Mouse (Mus musculus) c-Kit-negative CD71-positive TER-119-positive erythroid progenitor cells, embryonic 14.5 days (primary cell): ENCODE measurements around the gene Slc25a23.
A peak's percentile ranks its signal among the peaks of the same experiment; 100 is the strongest.

Experiments
- DNase-seq: peaks from one replicate; pipeline ENCODE4 v3.0.0-alpha.2; 2013; ENCODE audit warnings: low read depth, low spot score

Gene Slc25a23

DNA sequence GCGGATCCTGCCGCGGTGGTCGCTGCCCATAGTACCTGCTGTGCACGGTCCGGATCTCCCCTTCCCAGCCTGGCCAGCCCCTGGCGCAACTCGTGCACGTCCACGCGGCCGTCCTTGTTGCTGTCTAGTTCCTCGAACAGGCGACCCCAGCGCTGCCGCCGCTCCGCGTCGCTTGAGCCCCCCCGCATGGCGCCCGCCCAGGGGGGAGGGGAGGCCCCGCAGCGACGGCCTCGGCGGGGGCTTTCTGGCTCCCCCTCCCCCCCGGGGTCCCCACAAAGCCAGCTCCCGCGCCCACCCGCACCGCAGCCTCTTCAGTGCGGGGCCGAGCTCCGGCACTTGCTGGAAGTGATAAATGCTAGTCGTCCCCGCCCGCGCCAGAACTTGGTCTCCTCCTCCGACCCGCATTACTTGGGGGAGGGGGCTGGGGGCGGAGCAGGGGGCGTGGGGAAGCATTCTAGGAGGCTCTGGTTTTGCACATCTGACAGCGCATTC lies at the start of gene Slc25a23:
TSS of gene Slc25a23 (minus strand) at position 378 of the 492 bp plus-strand sequence.
- no peak for DNase-seq

GRCm38 (mm10) chr17:57108666-57109171 lies 49.1 kb upstream of the Slc25a23 start:
- DNase-seq: no peak

DNA sequence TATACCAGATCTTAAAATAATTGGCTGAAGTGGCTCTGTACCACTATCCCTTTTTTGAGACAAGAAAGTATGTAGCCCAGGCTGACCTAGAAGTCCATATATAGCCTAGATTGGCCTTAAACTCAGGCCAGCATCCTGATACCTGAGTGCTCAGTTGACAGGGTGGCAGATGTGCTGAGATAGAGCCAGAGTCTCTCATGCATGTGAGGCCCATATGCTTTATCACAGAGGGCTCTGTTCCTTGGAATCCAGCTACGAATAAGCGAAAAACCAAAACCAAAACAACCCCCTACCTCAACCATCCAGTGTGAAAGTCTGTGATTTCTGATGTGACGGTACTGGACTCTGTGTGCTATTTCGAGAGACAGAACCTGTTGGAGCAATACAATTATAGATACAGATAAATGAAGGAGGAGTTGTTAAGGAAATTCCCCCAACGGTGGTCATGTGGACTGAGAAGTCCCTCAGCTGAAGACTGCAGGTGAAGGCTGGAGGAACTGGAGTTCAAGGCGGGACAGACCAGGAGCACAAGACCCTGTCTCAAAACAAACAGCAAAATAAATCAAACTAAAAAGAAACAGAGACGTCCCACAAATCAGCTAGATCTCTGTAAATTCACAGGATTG lies 48.5 kb upstream of the Slc25a23 start:
- DNase-seq: no peak

- DNase-seq: no peak
Observed at GRCm38 (mm10) chr17:57107064-57107463, 47.4 kb upstream of the Slc25a23 start.

DNA sequence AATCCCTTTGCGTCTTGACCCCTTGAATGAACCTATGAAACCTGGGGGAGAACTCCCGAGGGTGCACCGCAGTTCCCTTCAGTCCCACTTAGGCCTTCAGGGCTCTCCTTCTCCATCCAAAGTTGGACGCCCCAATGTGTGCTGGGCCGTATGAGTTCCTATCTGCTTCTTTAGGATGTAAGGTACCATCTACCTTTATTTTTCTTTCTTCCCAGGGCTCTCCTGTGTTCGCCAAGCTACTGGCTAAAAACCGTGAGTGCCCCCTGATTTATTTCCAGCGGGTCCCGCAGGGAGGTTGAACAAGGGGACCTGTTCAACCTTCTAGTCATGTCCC lies 46.3 kb upstream of the Slc25a23 start:
- DNase-seq: no peak

GRCm38 (mm10) chr17:57105181-57106034 lies 45.7 kb upstream of the Slc25a23 start, which contains the start of gene Tnfsf9:
Gene Tnfsf9 (plus strand): TSS chr17:57105325.
- no peak for DNase-seq

- no peak for DNase-seq
Observed at GRCm38 (mm10) chr17:57104496-57104895, 44.8 kb upstream of the Slc25a23 start.

DNA sequence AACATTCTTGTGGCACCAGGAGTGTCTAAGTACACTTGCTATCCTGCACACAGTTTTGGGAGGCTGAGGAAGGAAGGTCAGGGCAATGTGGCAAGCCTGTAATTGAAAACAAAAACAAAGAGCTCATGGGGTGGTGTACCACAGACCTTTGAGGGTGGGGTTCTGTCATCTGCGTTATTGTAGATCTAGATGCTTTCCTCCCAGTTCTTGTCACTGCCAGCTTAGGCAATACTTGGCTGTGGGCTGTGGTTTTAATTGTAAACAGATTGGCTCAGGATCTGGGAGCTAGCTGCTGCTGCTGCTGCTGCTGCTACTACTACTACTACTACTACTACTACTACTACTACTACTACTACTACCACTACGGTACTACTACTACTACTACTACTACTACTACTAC lies 42.6 kb upstream of the Slc25a23 start:
- DNase-seq: no peak

DNA sequence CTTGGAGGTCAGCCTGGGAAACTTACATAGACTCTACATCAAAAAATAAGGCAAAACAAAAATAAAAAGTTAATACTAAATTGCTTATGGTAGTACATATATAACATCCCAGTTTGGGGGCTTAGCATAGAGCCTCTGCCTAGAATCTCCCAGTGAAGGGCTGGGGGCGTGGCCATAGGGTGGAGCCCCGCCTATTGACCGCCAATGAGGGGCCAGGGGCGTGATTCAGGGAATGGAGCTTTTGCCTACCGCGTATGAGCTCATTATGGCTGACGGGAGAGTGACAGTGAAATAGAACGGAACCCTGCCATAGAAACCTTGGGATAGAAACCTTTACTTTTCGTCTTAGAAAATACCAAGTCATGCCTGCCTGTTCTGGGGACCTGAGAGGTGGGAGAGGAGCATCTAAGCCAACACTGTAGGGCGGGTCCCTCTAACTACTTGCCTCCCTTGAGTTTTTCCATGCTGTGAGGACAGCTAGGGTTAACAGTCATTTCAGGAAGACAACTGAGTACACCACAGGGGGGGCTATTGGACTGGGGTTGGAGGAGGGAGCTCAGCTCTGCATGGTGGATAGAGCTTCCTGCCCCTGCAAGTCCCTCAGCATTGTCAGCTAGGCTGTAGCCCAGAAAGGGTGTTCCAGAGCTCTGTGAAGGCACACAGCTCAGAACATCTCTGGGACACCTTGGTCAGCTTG lies 40.1 kb upstream of the Slc25a23 start:
- DNase-seq: no peak

GRCm38 (mm10) chr17:57098321-57098720 lies 38.7 kb upstream of the Slc25a23 start:
- DNase-seq: no peak

GRCm38 (mm10) chr17:57096623-57096920 lies 36.9 kb upstream of the Slc25a23 start:
- DNase-seq: peak; percentile 20

- peak; percentile 33 for DNase-seq
Observed at GRCm38 (mm10) chr17:57095855-57096622, 36.4 kb upstream of the Slc25a23 start.

- no peak for DNase-seq
Observed at GRCm38 (mm10) chr17:57094222-57094621, 34.6 kb upstream of the Slc25a23 start.

DNA sequence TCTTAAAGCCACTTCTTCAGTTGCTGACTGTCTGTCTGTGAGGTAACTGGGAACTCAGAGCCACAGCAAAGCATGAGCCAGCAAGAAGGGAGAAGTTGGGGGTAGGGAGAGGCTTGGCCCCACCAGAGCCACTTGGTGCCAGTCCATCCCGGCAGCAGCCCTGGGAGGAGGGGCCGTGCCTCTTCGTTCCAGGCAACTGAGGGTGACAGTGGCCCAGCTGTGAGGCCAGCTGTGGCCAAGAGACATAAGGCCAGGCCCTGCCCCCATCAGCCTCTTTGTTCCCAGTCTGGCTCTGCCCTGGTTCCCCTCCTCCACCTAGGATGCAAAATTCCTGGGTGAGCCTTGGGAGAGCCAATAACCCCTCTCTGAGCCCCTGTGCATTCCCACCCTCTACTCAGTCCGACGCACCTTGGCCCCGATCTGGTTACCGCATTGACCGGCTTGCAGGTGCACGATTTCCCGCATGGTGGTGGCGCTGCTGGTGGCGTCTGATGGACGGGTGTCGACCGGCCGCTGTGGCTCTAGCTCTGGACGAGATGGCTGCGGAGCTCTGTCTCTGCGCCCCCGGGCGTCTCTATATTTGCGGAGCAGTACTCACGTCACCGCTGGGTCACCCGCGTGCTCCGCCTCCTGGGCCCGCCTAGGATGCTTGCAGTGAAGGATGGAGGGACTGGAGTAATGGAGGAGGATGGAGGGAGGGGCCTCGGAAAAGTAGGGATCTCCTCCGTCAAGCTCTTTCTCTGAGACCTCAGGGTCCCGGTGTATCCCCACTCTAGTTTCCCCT lies 27.6 kb upstream of the Slc25a23 start, which contains the start of gene Tubb4a:
TSS of gene Tubb4a (minus strand) at position 734 of the 784 bp plus-strand sequence.
- no peak for DNase-seq

GRCm38 (mm10) chr17:57085970-57086757 lies 26.5 kb upstream of the Slc25a23 start:
- no peak for DNase-seq

GRCm38 (mm10) chr17:57082481-57082880 lies 22.8 kb upstream of the Slc25a23 start:
- DNase-seq: no peak

- no peak for DNase-seq
Observed at GRCm38 (mm10) chr17:57081234-57081842, 21.7 kb upstream of the Slc25a23 start.

DNA sequence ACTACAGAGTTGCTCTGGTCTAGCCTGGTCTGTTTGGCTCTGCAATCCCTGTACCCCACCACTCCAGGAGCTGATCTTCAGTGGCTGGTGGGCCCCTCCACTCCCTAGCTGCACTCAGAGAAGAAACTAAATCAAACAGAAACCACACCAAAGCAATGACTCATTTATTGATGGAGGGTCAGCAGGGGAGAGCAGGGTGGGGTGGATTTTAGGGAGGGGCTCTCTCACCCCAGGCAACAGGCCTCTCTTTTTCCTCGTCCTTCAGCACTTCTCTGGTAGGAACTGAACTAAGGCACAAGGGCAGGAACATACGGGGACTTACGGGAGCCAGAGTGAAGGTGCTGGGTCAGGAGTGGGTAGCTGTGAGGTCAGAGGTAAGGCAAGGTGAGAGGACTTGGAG lies 20.3 kb upstream of the Slc25a23 start:
- DNase-seq: no peak

- DNase-seq: no peak
Observed at GRCm38 (mm10) chr17:57078336-57078735, 18.7 kb upstream of the Slc25a23 start, which contains the start of gene Dennd1c. Gene Dennd1c (minus strand): TSS chr17:57078514.
